Mouse (Mus musculus) megakaryocyte, embryonic 14.5 days (primary cell): Measurements from ENCODE around the gene Iqcf5. TPM values are rescaled to one million over a fixed set of nuclear protein-coding genes. Genes with fewer than 3 reads are reported as not detected.

Experiments
- H3K27me3 ChIP-seq: replicated peaks from 2 replicates; pipeline ENCODE3; 2012; ENCODE audit warnings: inconsistent platforms
- H3K36me3 ChIP-seq: replicated peaks from 2 replicates; pipeline ENCODE3; 2012; ENCODE audit warnings: low read length, inconsistent platforms, mixed read lengths
- H3K4me1 ChIP-seq: 2 replicates; pipeline ENCODE4 v1.6.1; 2012; ENCODE audit warnings: inconsistent platforms
- H3K4me3 ChIP-seq: replicated peaks from 2 replicates; pipeline ENCODE3; 2012; ENCODE audit warnings: moderate library complexity, mild to moderate bottlenecking, inconsistent platforms
- H3K9me3 ChIP-seq: 2 replicates; pipeline ENCODE4 v1.6.1; 2012; ENCODE audit warnings: inconsistent platforms
- FLI1 ChIP-seq: IDR thresholded peaks from 2 replicates; pipeline ENCODE4 v1.6.1; 2012; ENCODE audit warnings: low read length, inconsistent platforms, mixed read lengths
- GATA1 ChIP-seq: IDR thresholded peaks from 3 replicates; pipeline ENCODE4 v1.6.1; 2012; ENCODE audit warnings: mixed read lengths, low read length, inconsistent platforms, borderline replicate concordance
- polyA plus RNA-seq: library from polyadenylated mRNA; stranded (reverse); fragments of >175 nt; gene quantifications from 2 replicates; pipeline ENCODE4 v1.2.3, GENCODE M21; 2012; ENCODE audit warnings: low replicate concordance; ENCODE audit not compliant: insufficient read depth

Gene Iqcf5
- polyA plus RNA-seq, 1 experiment = not detected

GRCm38 (mm10) chr9:106564025-106564424 lies 49.7 kb downstream of the Iqcf5 start:
- no peaks in the 10 kb centered on the region for H3K36me3 ChIP-seq
- H3K27me3 ChIP-seq = peaks cover 74% of the 10 kb centered on the region
- H3K4me3 ChIP-seq = no peak overlapping the region
- TF ChIP-seq FLI1 (no peak), GATA1 (no peak)
- H3K4me1 ChIP-seq = peaks cover 5% of the 10 kb centered on the region
- no peaks in the 10 kb centered on the region; the same call in 1 of the 2 replicates for H3K9me3 ChIP-seq

Other genes starting within 250 kb of the Iqcf5 start
- 3.5 and 6.6 TPM in 2 replicates for gene Poc1a, start 233.5 kb upstream of the Iqcf5 start, polyA plus RNA-seq
- 6.2 and 7.5 TPM in 2 replicates for gene Dusp7, start 145.9 kb upstream of the Iqcf5 start, polyA plus RNA-seq
- 30.4 and 41.5 TPM in 2 replicates for gene Rpl29, start 85.1 kb upstream of the Iqcf5 start, polyA plus RNA-seq
- 3.3 and 4.4 TPM in 2 replicates for gene Acy1, start 76.3 kb upstream of the Iqcf5 start, polyA plus RNA-seq
- gene Abhd14b, start 67.1 kb upstream of the Iqcf5 start, polyA plus RNA-seq = 2.4 TPM in 1 of 2 replicates, not detected in the other
- gene Abhd14a, start 66.9 kb upstream of the Iqcf5 start, polyA plus RNA-seq = 3.3 and 10.6 TPM in 2 replicates
- gene Pcbp4, start 61.3 kb upstream of the Iqcf5 start, polyA plus RNA-seq = 33.5 and 43.6 TPM in 2 replicates
- 0.39 TPM in 1 of 2 replicates, not detected in the other for gene Gpr62, start 48.6 kb upstream of the Iqcf5 start, polyA plus RNA-seq
- 198 and 662 TPM in 2 replicates for gene Rrp9, start 38.6 kb upstream of the Iqcf5 start, polyA plus RNA-seq
- 2.6 and 5.6 TPM in 2 replicates for gene Parp3, start 37.6 kb upstream of the Iqcf5 start, polyA plus RNA-seq
- not detected in 2 replicates for gene Iqcf1, start 14.6 kb upstream of the Iqcf5 start, polyA plus RNA-seq
- not detected in 2 replicates for gene Iqcf3, start 47.1 kb downstream of the Iqcf5 start, polyA plus RNA-seq
- not detected in 2 replicates for gene Iqcf4, start 56.4 kb downstream of the Iqcf5 start, polyA plus RNA-seq
- not detected in 2 replicates for gene Iqcf6, start 112.0 kb downstream of the Iqcf5 start, polyA plus RNA-seq
- gene Grm2, start 141.5 kb downstream of the Iqcf5 start, polyA plus RNA-seq = not detected in 2 replicates
- 87.2 and 196 TPM in 2 replicates for gene Tex264, start 171.4 kb downstream of the Iqcf5 start, polyA plus RNA-seq